Mouse (Mus musculus): Measurements from ENCODE around the gene Zc3h4.

Zc3h4 gene

GRCm38 (mm10) chr7:16399820-16400688 is 656 bp upstream of the Zc3h4 start:
- in situ Hi-C loops (cut with MboI, MseI), result loop anchor here (5.0 kb wide), 1 partner anchor 88 kb away; no protein-coding TSS in a partner anchor

- in situ Hi-C loops (cut with MboI, MseI), result loop anchor here (5.0 kb wide), 1 partner anchor 90 kb away; no protein-coding TSS in a partner anchor
Observed at GRCm38 (mm10) chr7:16401991-16402431, 1.3 kb downstream of the Zc3h4 start.

- in situ Hi-C loops (cut with MboI, MseI), result loop anchor here (5.0 kb wide), 1 partner anchor 90 kb away; no protein-coding TSS in a partner anchor
Observed at GRCm38 (mm10) chr7:16402449-16402848, 1.7 kb downstream of the Zc3h4 start.

- in situ Hi-C loops (cut with MboI, MseI), result loop anchor here (5.0 kb wide), 1 partner anchor 91 kb away; no protein-coding TSS in a partner anchor
Observed at GRCm38 (mm10) chr7:16402968-16403948, 2.5 kb downstream of the Zc3h4 start.

GRCm38 (mm10) chr7:16404315-16405072 is 3.8 kb downstream of the Zc3h4 start:
- in situ Hi-C loops (cut with MboI, MseI), result loop anchor here (5.0 kb wide), 1 partner anchor 92 kb away; no protein-coding TSS in a partner anchor

GRCm38 (mm10) chr7:16405073-16405455 is 4.4 kb downstream of the Zc3h4 start:
- in situ Hi-C loops (cut with MboI, MseI), result no loop called here

- in situ Hi-C loops (cut with MboI, MseI), result no loop called here
Observed at GRCm38 (mm10) chr7:16405516-16406351, 5.0 kb downstream of the Zc3h4 start.

- in situ Hi-C loops (cut with MboI, MseI), result no loop called here
Observed at GRCm38 (mm10) chr7:16406978-16407377, 6.3 kb downstream of the Zc3h4 start.

GRCm38 (mm10) chr7:16411100-16411499 is 10.4 kb downstream of the Zc3h4 start:
- in situ Hi-C loops (cut with MboI, MseI), result no loop called here

GRCm38 (mm10) chr7:16412220-16412896 is 11.6 kb downstream of the Zc3h4 start:
- in situ Hi-C loops (cut with MboI, MseI), result no loop called here

- in situ Hi-C loops (cut with MboI, MseI), result no loop called here
Observed at GRCm38 (mm10) chr7:16412930-16413329, 12.2 kb downstream of the Zc3h4 start.

- in situ Hi-C loops (cut with MboI, MseI), result no loop called here
Observed at GRCm38 (mm10) chr7:16415426-16415825, 14.7 kb downstream of the Zc3h4 start.

GRCm38 (mm10) chr7:16417141-16417771 is 16.5 kb downstream of the Zc3h4 start:
- in situ Hi-C loops (cut with MboI, MseI), result no loop called here

- in situ Hi-C loops (cut with MboI, MseI), result no loop called here
Observed at GRCm38 (mm10) chr7:16418713-16419112, 18.0 kb downstream of the Zc3h4 start.

GRCm38 (mm10) chr7:16420493-16421118 is 19.9 kb downstream of the Zc3h4 start:
- in situ Hi-C loops (cut with MboI, MseI), result no loop called here

- in situ Hi-C loops (cut with MboI, MseI), result no loop called here
Observed at GRCm38 (mm10) chr7:16422222-16422856, 21.6 kb downstream of the Zc3h4 start.

GRCm38 (mm10) chr7:16423731-16424130 is 23.0 kb downstream of the Zc3h4 start:
- in situ Hi-C loops (cut with MboI, MseI), result no loop called here

- in situ Hi-C loops (cut with MboI, MseI), result no loop called here
Observed at GRCm38 (mm10) chr7:16425721-16426120, 25.0 kb downstream of the Zc3h4 start.

All from T-helper 1 cell (primary cell).